Mouse (Mus musculus) testis, adult 2 months (tissue): ENCODE measurements around the gene Coch.

ENCODE experiments used
- CTCF ChIP-seq: fragments of 200-500 bp; IDR thresholded peaks from 2 replicates; pipeline ENCODE4 v1.5.1; 2012; ENCODE audit warnings: low read depth, mild to moderate bottlenecking, inconsistent platforms, low read length, moderate library complexity; ENCODE audit not compliant: control insufficient read depth, insufficient read depth, insufficient replicate concordance
- POLR2A ChIP-seq: fragments of 200-500 bp; IDR thresholded peaks from 2 replicates; pipeline ENCODE4 v1.6.1; 2012; ENCODE audit warnings: low read depth, mild to moderate bottlenecking, inconsistent platforms, low read length, moderate library complexity; ENCODE audit not compliant: control insufficient read depth

DNA sequence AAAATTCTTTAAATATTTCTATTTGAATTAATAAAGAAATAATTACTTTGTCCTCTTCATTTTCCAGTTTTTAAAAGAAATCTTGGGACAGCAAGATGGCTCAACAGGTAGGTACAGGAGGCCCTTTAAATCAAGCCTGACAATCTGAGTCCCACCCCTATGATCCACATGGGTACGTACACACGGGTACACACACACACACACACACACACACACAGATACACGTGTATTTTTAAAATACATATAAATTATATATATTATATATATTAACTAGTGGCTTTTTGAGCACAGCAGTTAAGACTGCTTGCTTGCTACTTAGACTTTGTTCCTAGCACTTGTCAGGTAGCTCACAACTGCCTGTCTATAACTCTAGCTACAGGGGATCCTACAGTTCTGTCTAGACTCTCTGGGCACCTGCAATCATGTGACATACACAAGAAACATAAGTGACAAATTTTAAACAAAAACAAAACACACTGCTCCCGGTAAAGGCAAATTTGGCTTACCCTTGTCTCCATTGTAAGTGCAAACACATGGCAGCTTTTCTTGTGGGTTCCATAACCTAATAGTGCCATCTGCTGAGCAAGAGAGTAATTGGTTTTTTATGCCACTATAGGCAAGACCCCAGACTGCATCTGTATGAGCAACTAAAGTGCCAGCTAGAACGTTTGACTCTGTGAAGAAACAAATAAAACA, 29.7 kb downstream of the Coch start:
- no peak for TF ChIP-seq CTCF
- no peak for TF ChIP-seq POLR2A
